Mouse (Mus musculus): ENCODE data around the gene 1700069L16Rik.

- TF ChIP-seq CTCF (IDR thresholded peaks at IDR 0.05; ENCODE audit: borderline replicate concordance, control insufficient read depth, extremely low read depth, insufficient read depth, low read length, poor library complexity), result peak; percentile 9; the same call in 1 of the 2 replicates
- TF ChIP-seq POLR2A (IDR thresholded peaks at IDR 0.05; ENCODE audit: control insufficient read depth, extremely low read depth, insufficient read depth, low read length, poor library complexity), result no peak
Observed at GRCm38 (mm10) chr5:113772905-113773519, 48.4 kb upstream of the 1700069L16Rik start.

Data from thymus, adult 2 months (tissue).